ENCODE assay signal across 33 mouse cellular contexts in genomic region chr11:54934198-54934597, GRCm38 (mm10). TPM values are rescaled to one million over a fixed set of nuclear protein-coding genes. Genes with fewer than 3 reads are reported as not detected.
DNase-seq lines count a peak whose midpoint lies in the region; ATAC-seq lines count a peak whose summit lies in the region.
"Had no signal": no experiment of that assay in that cellular context is flagged by ENCODE, and none has a peak within 500 bp of the region (broad histone marks: within the 10 kb centered on the region; RNA-seq: fewer than 3 reads in every experiment).

No protein-coding gene starts in this region.

- WGBS in liver, embryonic 16.5 days (ENCODE audit: insufficient replicate concordance): 66% methylated on average over 7 of the region's 7 CpGs

- no peak overlapping the region for H3K9ac ChIP-seq in liver, embryonic 16.5 days (ENCODE audit: low read depth, low read length)
- H3K9ac ChIP-seq: embryonic facial prominence, embryonic 12.5 days; heart, embryonic 12.5 days; hindbrain, embryonic 15.5 days; kidney, embryonic 15.5 days; limb, embryonic 13.5 days; liver, embryonic 12.5 days; midbrain, embryonic 15.5 days had no signal

- no peaks in the 10 kb centered on the region for H3K36me3 ChIP-seq in liver, embryonic 16.5 days (ENCODE audit: control insufficient read depth, insufficient read depth)
- H3K36me3 ChIP-seq: hindbrain, embryonic 15.5 days had no signal

- H3K4me3 ChIP-seq in liver, embryonic 16.5 days (ENCODE audit: low read depth, low read length): no peak overlapping the region
- H3K4me3 ChIP-seq: embryonic facial prominence, embryonic 12.5 days; heart, embryonic 12.5 days; hindbrain, embryonic 15.5 days; kidney, embryonic 15.5 days; left cerebral cortex, adult 2 months; limb, embryonic 13.5 days; liver, embryonic 12.5 days; midbrain, embryonic 10.5 days; midbrain, embryonic 15.5 days had no signal

- DNase-seq in liver: no peak
- peak; percentile 65 to 67 for DNase-seq in adrenal gland, postnatal 36 days
- DNase-seq in heart, postnatal 25 days (ENCODE audit: low spot score): no peak
- no peak for DNase-seq in cerebellum, postnatal 10 days
- DNase-seq: cerebellum, adult 2 months; cerebellum, postnatal 36 days; embryo, embryonic 11 days; gastrocnemius, postnatal 14 days; heart, adult 11 months; kidney, adult 18-20 months; kidney, postnatal 25 days; lung, adult 18-20 months; lung, postnatal 4 days; right cerebral cortex, postnatal 4 days; thymus, postnatal 4 days had no signal

- H3K9me3 ChIP-seq in liver, embryonic 16.5 days (replicated peaks; ENCODE audit: control insufficient read depth, low read length): no peaks in the 10 kb centered on the region
- H3K9me3 ChIP-seq: embryonic facial prominence, embryonic 12.5 days; G1E; heart, embryonic 12.5 days; hindbrain, embryonic 15.5 days; kidney, embryonic 15.5 days; limb, embryonic 13.5 days; liver, embryonic 12.5 days; midbrain, embryonic 10.5 days; midbrain, embryonic 15.5 days had no signal

- H3K27ac ChIP-seq in liver, embryonic 16.5 days (ENCODE audit: low read length): peak overlapping the region; percentile 2; the same call in 1 of the 2 replicates
- H3K27ac ChIP-seq: hindbrain, embryonic 15.5 days; kidney, embryonic 15.5 days; left cerebral cortex, adult 2 months; limb, embryonic 13.5 days; liver, embryonic 12.5 days; midbrain, embryonic 10.5 days; midbrain, embryonic 15.5 days had no signal

- H3K4me1 ChIP-seq in liver, embryonic 16.5 days (ENCODE audit: control insufficient read depth, low read depth, low read length): no peaks in the 10 kb centered on the region; the same call in 1 of the 2 replicates

- intact Hi-C loops in heart, postnatal 25 days (cut with DNase I): loop anchor here (5.0 kb wide), 2 partner anchors 103 to 153 kb away; no protein-coding TSS in a partner anchor

- no peak for ATAC-seq in liver, embryonic 16.5 days (ENCODE audit: low read depth)
- peak; percentile 26 for ATAC-seq in granulocyte monocyte progenitor cell, adult 5-6 weeks (replicated peaks; ENCODE audit: poor library complexity, severe bottlenecking)
- ATAC-seq: forebrain, embryonic 14.5 days; inflammation-experienced regulatory T-cells, adult 6 months; liver, embryonic 12.5 days; lung, postnatal 0 days; midbrain, embryonic 15.5 days had no signal

- H3K27me3 ChIP-seq in liver, embryonic 16.5 days (ENCODE audit: control insufficient read depth, insufficient read depth, low read depth, low read length): no peaks in the 10 kb centered on the region
- H3K27me3 ChIP-seq: CH12.LX; embryonic facial prominence, embryonic 12.5 days; heart, embryonic 12.5 days; hindbrain, embryonic 15.5 days; kidney, embryonic 15.5 days; limb, embryonic 13.5 days; liver, embryonic 12.5 days; midbrain, embryonic 15.5 days had no signal

- H3K4me2 ChIP-seq in liver, embryonic 16.5 days (ENCODE audit: low read depth, low read length): no peak overlapping the region
- H3K4me2 ChIP-seq: embryonic facial prominence, embryonic 12.5 days; heart, embryonic 12.5 days; hindbrain, embryonic 15.5 days; kidney, embryonic 15.5 days; limb, embryonic 13.5 days; liver, embryonic 12.5 days; midbrain, embryonic 15.5 days had no signal

RNA-seq across cellular contexts. Expression of gene Tnip1, which starts 28.5 kb away (rescaled TPM):
- 5.2 and 6.5 TPM in 2 replicates for polyA plus RNA-seq in liver, embryonic 16.5 days (2015; fragmentation: Nextera tagmentation; extraction: Ambion mirVana)
- total RNA-seq in adrenal gland, postnatal 36 days (2021): 10 to 100 TPM; 66.4 to 76.0 TPM
- 27.7 and 48.9 TPM in 2 replicates for total RNA-seq in granulocyte monocyte progenitor cell, adult 5-6 weeks (2014; fragmentation: Nextera tagmentation)
- total RNA-seq in granulocyte monocyte progenitor cell, adult 5-6 weeks (2017): 25.3 and 28.0 TPM in 2 replicates
- total RNA-seq in heart, postnatal 25 days (2021): 10 to 100 TPM; 27.1 to 29.8 TPM

RNA-seq across cellular contexts. Expression of gene Gpx3, which starts 31.9 kb away (rescaled TPM):
- polyA plus RNA-seq in liver, embryonic 16.5 days (2015; fragmentation: Nextera tagmentation; extraction: Ambion mirVana): 39.1 and 45.2 TPM in 2 replicates
- total RNA-seq in adrenal gland, postnatal 36 days (2021): 100 to 1,000 TPM; 262 to 383 TPM
- total RNA-seq in granulocyte monocyte progenitor cell, adult 5-6 weeks (2014; fragmentation: Nextera tagmentation): 24.9 and 29.6 TPM in 2 replicates
- total RNA-seq in granulocyte monocyte progenitor cell, adult 5-6 weeks (2017): 1.6 and 4.0 TPM in 2 replicates
- 100 to 1,000 TPM; 177 to 178 TPM for total RNA-seq in heart, postnatal 25 days (2021)
- total RNA-seq: CH12.LX; G1E; hematopoietic stem cell, adult 5-6 weeks; neutrophil, adult 5-6 weeks had no signal
- polyA plus RNA-seq: G1E had no signal

Comparison
In these comparisons a context has a peak if more than half of its experiments do, and no peak if none do; other contexts are left out.
1. DNase-seq: peak in adrenal gland, postnatal 36 days (2 of 2); none in liver (single experiment), heart, postnatal 25 days (single experiment) and cerebellum, postnatal 10 days (0 of 2).
2. RNA of gene Gpx3, which starts 31.9 kb away (total RNA-seq): 262 to 383 TPM in adrenal gland, postnatal 36 days and 177 to 178 TPM in heart, postnatal 25 days; 1.6 to 29.6 TPM in granulocyte monocyte progenitor cell, adult 5-6 weeks; every median in the first group is over 4 times any median in the second.